Mouse (Mus musculus) gastrocnemius, postnatal 25 days (tissue): ENCODE data around the gene 5031439G07Rik. TPM values are rescaled to one million over a fixed set of nuclear protein-coding genes. Genes with fewer than 3 reads are reported as not detected.
A peak's percentile ranks its signal among the peaks of the same experiment; 100 is the strongest.

ENCODE experiments used
- DNase-seq: peaks from one replicate; pipeline ENCODE4 v3.0.0; 2022
- total RNA-seq, 2 experiments: library from RNA; stranded (reverse); gene quantifications; 1 replicate in 1 of 2; 2 replicates in 1 of 2; pipeline ENCODE4 v1.2.3; 2021

The 5031439G07Rik gene
- total RNA-seq, 2 experiments from 2014 or later, result 38.9 to 56.7 TPM

GRCm38 (mm10) chr15:84995041-84995440 lies 6.7 kb upstream of the 5031439G07Rik start:
- no peak for DNase-seq

GRCm38 (mm10) chr15:84994498-84994897 lies 6.1 kb upstream of the 5031439G07Rik start:
- DNase-seq, result no peak

- DNase-seq, result no peak
Observed at GRCm38 (mm10) chr15:84989771-84990170, 1.4 kb upstream of the 5031439G07Rik start.

GRCm38 (mm10) chr15:84989098-84989497 lies 747 bp upstream of the 5031439G07Rik start:
- no peak for DNase-seq

GRCm38 (mm10) chr15:84987020-84987815 lies 1.1 kb downstream of the 5031439G07Rik start:
- peak; percentile 45 for DNase-seq

- DNase-seq, result no peak
Observed at GRCm38 (mm10) chr15:84986171-84987019, 2.0 kb downstream of the 5031439G07Rik start.

GRCm38 (mm10) chr15:84985516-84986160 lies 2.7 kb downstream of the 5031439G07Rik start:
- DNase-seq, result no peak

- no peak for DNase-seq
Observed at GRCm38 (mm10) chr15:84983721-84984120, 4.6 kb downstream of the 5031439G07Rik start.

- no peak for DNase-seq
Observed at GRCm38 (mm10) chr15:84982888-84983287, 5.5 kb downstream of the 5031439G07Rik start.

- DNase-seq, result no peak
Observed at GRCm38 (mm10) chr15:84981609-84982313, 6.6 kb downstream of the 5031439G07Rik start.

- peak; percentile 26 for DNase-seq
Observed at GRCm38 (mm10) chr15:84975729-84976128, 12.6 kb downstream of the 5031439G07Rik start.

- no peak for DNase-seq
Observed at GRCm38 (mm10) chr15:84973544-84973871, 14.8 kb downstream of the 5031439G07Rik start.

- no peak for DNase-seq
Observed at GRCm38 (mm10) chr15:84972860-84973543, 15.3 kb downstream of the 5031439G07Rik start.

- DNase-seq, result no peak
Observed at GRCm38 (mm10) chr15:84968534-84968933, 19.8 kb downstream of the 5031439G07Rik start.

GRCm38 (mm10) chr15:84965575-84966360 lies 22.6 kb downstream of the 5031439G07Rik start:
- no peak for DNase-seq

- DNase-seq, result no peak
Observed at GRCm38 (mm10) chr15:84964771-84965170, 23.6 kb downstream of the 5031439G07Rik start.

- DNase-seq, result no peak
Observed at GRCm38 (mm10) chr15:84962518-84962917, 25.8 kb downstream of the 5031439G07Rik start.

GRCm38 (mm10) chr15:84960692-84961091 lies 27.7 kb downstream of the 5031439G07Rik start:
- peak; percentile 32 for DNase-seq

- DNase-seq, result no peak
Observed at GRCm38 (mm10) chr15:84959891-84960290, 28.5 kb downstream of the 5031439G07Rik start.

GRCm38 (mm10) chr15:84958331-84958730 lies 30.0 kb downstream of the 5031439G07Rik start:
- DNase-seq, result no peak

- no peak for DNase-seq
Observed at GRCm38 (mm10) chr15:84957851-84958250, 30.5 kb downstream of the 5031439G07Rik start.
